Mouse (Mus musculus): ENCODE data around the gene BC029722. TPM values are rescaled to one million over a fixed set of nuclear protein-coding genes. Genes with fewer than 3 reads are reported as not detected.

Gene BC029722
- total RNA-seq (2012; rRNA removed): 12.4 and 12.7 TPM in 2 replicates
- total RNA-seq (2014; rRNA removed): 22.7 and 23.8 TPM in 2 replicates
- polyA plus RNA-seq (2012; ENCODE audit: insufficient read length, low read depth): 31.8 and 33.8 TPM in 2 replicates

GRCm38 (mm10) chr2:155819392-155819448 lies at the start of gene BC029722:
TSS of gene BC029722 (minus strand) at chr2:155819426.
- Histone ChIP-seq H3K4me1 (ENCODE audit: control insufficient read depth in 1 of 2, insufficient read depth in 2 of 2) (peaks cover 21 to 66% of the 10 kb centered on the region in 2 experiments), H3K9ac (ENCODE audit: insufficient read depth, low read depth) (peak within 1 kb of the TSS; percentile 90), H3K36me3 (replicated peaks in 1 of 2; ENCODE audit: control insufficient read depth in 1 of 2, insufficient read depth in 1 of 2, low read length in 1 of 2) (peaks cover 45 to 69% of the 10 kb centered on the region in 2 experiments), H3K4me3 (replicated peaks in 1 of 3; ENCODE audit: low read depth in 2 of 3, low read length in 2 of 3, poor library complexity in 1 of 3) (peak within 1 kb of the TSS; percentile 77 to 89 (median 87)), H3K4me2 (ENCODE audit: insufficient read depth, low read depth, poor library complexity, severe bottlenecking) (peak within 1 kb of the TSS; percentile 71), H3K79me2 (replicated peaks; ENCODE audit: control insufficient read depth, extremely low read depth, insufficient read depth, poor library complexity, severe bottlenecking) (peaks cover 15% of the 10 kb centered on the region), H3K27me3 (replicated peaks) (no peaks in the 10 kb centered on the region), H3K9me3 (replicated peaks; ENCODE audit: low read length) (no peaks in the 10 kb centered on the region), H3K27ac (ENCODE audit: insufficient read depth, low read depth) (peak within 1 kb of the TSS; percentile 57)
- in situ Hi-C loops (cut with MboI; ENCODE audit: low pct_ligation_motif_present, low pct_unique_long_range_greater_than_20kb, low sequenced_read_pairs) (no loop called here), dilution Hi-C loops (cut with MboI; ENCODE audit: extremely low pct_ligation_motif_present, extremely low pct_unique_long_range_greater_than_20kb, low sequenced_read_pairs) (no loop called here)
- TF ChIP-seq IRF4 (IDR thresholded peaks at IDR 0.05; ENCODE audit: low read depth, low read length) (no peak), POLR2AphosphoS2 (IDR thresholded peaks at IDR 0.05; ENCODE audit: low read depth, low read length) (no peak; the same call in 1 of the 2 replicates), ELF1 (IDR thresholded peaks at IDR 0.05; ENCODE audit: low read depth, low read length) (no peak), SMC3 (IDR thresholded peaks at IDR 0.05; ENCODE audit: low read depth, low read length) (no peak), HCFC1 (IDR thresholded peaks at IDR 0.05; ENCODE audit: low read depth, low read length) (no peak), MAX (IDR thresholded peaks at IDR 0.05; ENCODE audit: low read length) (no peak), ZC3H11A (IDR thresholded peaks at IDR 0.05; ENCODE audit: low read depth, low read length) (no peak), RAD21 (IDR thresholded peaks at IDR 0.05; ENCODE audit: low read depth, low read length) (no peak), JUND (conservative IDR thresholded peaks at IDR 0.05; ENCODE audit: low read depth, low read length) (no peak), CTCF (conservative IDR thresholded peaks at IDR 0.05 in 1 of 2, IDR thresholded peaks at IDR 0.05 in 1 of 2; ENCODE audit: low read depth in 2 of 2, low read length in 2 of 2) (no peak), E2F4 (IDR thresholded peaks at IDR 0.05; ENCODE audit: insufficient replicate concordance, low read depth, low read length) (no peak), NRF1 (IDR thresholded peaks at IDR 0.05; ENCODE audit: low read depth, low read length) (no peak), MAZ (IDR thresholded peaks at IDR 0.05; ENCODE audit: low read depth, low read length) (no peak), UBTF (IDR thresholded peaks at IDR 0.05; ENCODE audit: low read depth, low read length) (no peak)
- no peak for DNase-seq (ENCODE audit: extremely low read depth)

- Histone ChIP-seq H3K9ac (ENCODE audit: insufficient read depth, low read depth) (no peak overlapping the region), H3K4me2 (ENCODE audit: insufficient read depth, low read depth, poor library complexity, severe bottlenecking) (no peak overlapping the region), H3K4me3 (replicated peaks in 1 of 3; ENCODE audit: low read depth in 2 of 3, low read length in 2 of 3, poor library complexity in 1 of 3) (no peak overlapping the region), H3K27ac (ENCODE audit: insufficient read depth, low read depth) (no peak overlapping the region), H3K36me3 (replicated peaks in 1 of 2; ENCODE audit: control insufficient read depth in 1 of 2, insufficient read depth in 1 of 2, low read length in 1 of 2) (peaks cover 12 to 86% of the 10 kb centered on the region in 2 experiments), H3K27me3 (replicated peaks) (no peaks in the 10 kb centered on the region), H3K79me2 (replicated peaks; ENCODE audit: control insufficient read depth, extremely low read depth, insufficient read depth, poor library complexity, severe bottlenecking) (no peaks in the 10 kb centered on the region; the same call in 1 of the 2 replicates), H3K9me3 (replicated peaks; ENCODE audit: low read length) (no peaks in the 10 kb centered on the region), H3K4me1 (ENCODE audit: control insufficient read depth in 1 of 2, insufficient read depth in 2 of 2) (peaks cover 0 to 45% of the 10 kb centered on the region in 2 experiments; a peak in 2 of 4 replicates)
- dilution Hi-C loops (cut with MboI; ENCODE audit: extremely low pct_ligation_motif_present, extremely low pct_unique_long_range_greater_than_20kb, low sequenced_read_pairs) (no loop called here), in situ Hi-C loops (cut with MboI; ENCODE audit: low pct_ligation_motif_present, low pct_unique_long_range_greater_than_20kb, low sequenced_read_pairs) (no loop called here)
- TF ChIP-seq PAX5 (IDR thresholded peaks at IDR 0.05; ENCODE audit: low read length): no peak
- TF ChIP-seq SIN3A (IDR thresholded peaks at IDR 0.05; ENCODE audit: low read length): no peak
- TF ChIP-seq SMC3 (IDR thresholded peaks at IDR 0.05; ENCODE audit: low read depth, low read length): no peak
- no peak for TF ChIP-seq CHD1 (IDR thresholded peaks at IDR 0.05; ENCODE audit: low read depth, low read length)
- TF ChIP-seq RAD21 (IDR thresholded peaks at IDR 0.05; ENCODE audit: low read depth, low read length): no peak
- TF ChIP-seq ZC3H11A (IDR thresholded peaks at IDR 0.05; ENCODE audit: low read depth, low read length): no peak
- TF ChIP-seq BHLHE40 (IDR thresholded peaks at IDR 0.05; ENCODE audit: low read depth, low read length): no peak
- no peak for TF ChIP-seq CTCF (conservative IDR thresholded peaks at IDR 0.05 in 1 of 2, IDR thresholded peaks at IDR 0.05 in 1 of 2; ENCODE audit: low read depth in 2 of 2, low read length in 2 of 2)
- TF ChIP-seq MAZ (IDR thresholded peaks at IDR 0.05; ENCODE audit: low read depth, low read length): no peak
- TF ChIP-seq JUND (conservative IDR thresholded peaks at IDR 0.05; ENCODE audit: low read depth, low read length): no peak
- TF ChIP-seq IRF4 (IDR thresholded peaks at IDR 0.05; ENCODE audit: low read depth, low read length): no peak
- no peak for TF ChIP-seq NRF1 (IDR thresholded peaks at IDR 0.05; ENCODE audit: low read depth, low read length)
- TF ChIP-seq USF2 (conservative IDR thresholded peaks at IDR 0.05; ENCODE audit: low read depth, low read length): no peak
- TF ChIP-seq MEF2A (IDR thresholded peaks at IDR 0.05; ENCODE audit: borderline replicate concordance, low read depth, low read length): no peak
- TF ChIP-seq MAX (IDR thresholded peaks at IDR 0.05; ENCODE audit: low read length): no peak
- TF ChIP-seq ZNF384 (IDR thresholded peaks at IDR 0.05; ENCODE audit: low read depth, low read length): no peak
- no peak for TF ChIP-seq TCF12 (IDR thresholded peaks at IDR 0.05; ENCODE audit: low read depth, low read length)
- no peak for TF ChIP-seq NELFE (IDR thresholded peaks at IDR 0.05; ENCODE audit: low read depth, low read length)
- TF ChIP-seq MAFK (IDR thresholded peaks at IDR 0.05; ENCODE audit: insufficient replicate concordance, low read length): no peak
- TF ChIP-seq MYC (IDR thresholded peaks at IDR 0.05; ENCODE audit: low read depth, low read length): no peak
- DNase-seq (ENCODE audit: extremely low read depth): no peak
These were observed 49.1 kb upstream of the BC029722 start for GRCm38 (mm10) chr2:155868320-155868719.

Measured in CH12.LX (cell line).